Mouse (Mus musculus): Measurements from ENCODE around the gene Rpgrip1l.

The Rpgrip1l gene

DNA sequence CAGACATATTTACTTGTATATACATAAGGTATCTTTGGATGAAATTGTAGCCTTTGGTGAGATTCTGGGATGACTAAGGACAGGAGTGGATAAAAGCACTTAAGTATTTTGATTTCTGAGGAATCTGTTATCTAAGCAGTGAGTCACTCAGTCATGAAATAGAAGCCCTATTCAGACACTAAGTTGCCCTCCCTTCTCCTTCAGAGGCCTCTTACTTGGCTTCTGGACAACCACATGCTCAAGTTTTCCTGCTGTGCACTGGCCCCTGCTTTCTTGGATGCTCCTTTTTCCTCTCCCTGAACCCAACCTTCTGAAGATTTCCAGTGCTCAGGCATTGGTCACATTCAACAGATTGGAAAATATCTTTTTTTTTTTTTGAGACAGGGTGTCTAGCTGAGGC is 48.5 kb downstream of the Rpgrip1l start:
- DNase-seq: no peak

DNA sequence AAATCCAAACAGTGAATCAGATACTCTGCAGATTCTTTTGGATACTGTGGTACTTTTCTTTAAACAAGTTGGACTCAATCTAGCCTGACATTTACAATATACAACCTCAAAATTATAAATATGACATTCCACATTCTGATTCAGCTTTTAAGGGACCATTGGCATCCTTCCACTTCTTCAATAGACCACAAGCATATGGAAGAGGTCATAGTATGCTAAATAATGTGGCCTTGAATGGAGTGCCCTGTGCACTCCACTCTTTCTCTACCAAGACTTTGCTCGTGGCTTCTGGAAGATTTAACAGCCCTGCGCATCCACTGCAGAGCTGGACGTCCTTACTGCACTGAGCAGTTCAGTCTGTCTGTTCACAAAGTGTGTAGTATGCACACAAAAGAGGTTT is 49.1 kb downstream of the Rpgrip1l start:
- DNase-seq: no peak

DNA sequence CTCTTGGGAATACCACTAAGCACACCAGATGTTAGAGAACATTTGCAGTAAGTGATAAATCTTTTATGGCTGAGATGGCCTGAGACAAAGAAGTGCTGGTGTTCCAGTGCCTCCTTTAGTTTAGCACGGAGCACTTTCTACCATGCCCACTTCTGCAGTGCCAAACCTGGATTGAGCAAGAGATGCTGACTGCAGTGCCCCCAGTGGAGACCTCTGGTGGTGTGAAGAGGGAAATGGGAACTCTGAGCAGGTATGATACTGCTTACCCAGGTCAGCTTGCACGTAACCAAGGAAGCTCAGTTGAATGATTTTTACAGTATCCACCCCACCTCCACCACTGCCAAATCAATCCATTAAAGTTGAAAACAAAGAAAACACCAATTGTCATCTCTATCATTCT is 51.5 kb downstream of the Rpgrip1l start:
- peak; percentile 18 for DNase-seq

- no peak for DNase-seq
Observed at GRCm38 (mm10) chr8:91250966-91251365, 62.1 kb downstream of the Rpgrip1l start.

GRCm38 (mm10) chr8:91249758-91250466 is 63.1 kb downstream of the Rpgrip1l start:
- DNase-seq: no peak

DNA sequence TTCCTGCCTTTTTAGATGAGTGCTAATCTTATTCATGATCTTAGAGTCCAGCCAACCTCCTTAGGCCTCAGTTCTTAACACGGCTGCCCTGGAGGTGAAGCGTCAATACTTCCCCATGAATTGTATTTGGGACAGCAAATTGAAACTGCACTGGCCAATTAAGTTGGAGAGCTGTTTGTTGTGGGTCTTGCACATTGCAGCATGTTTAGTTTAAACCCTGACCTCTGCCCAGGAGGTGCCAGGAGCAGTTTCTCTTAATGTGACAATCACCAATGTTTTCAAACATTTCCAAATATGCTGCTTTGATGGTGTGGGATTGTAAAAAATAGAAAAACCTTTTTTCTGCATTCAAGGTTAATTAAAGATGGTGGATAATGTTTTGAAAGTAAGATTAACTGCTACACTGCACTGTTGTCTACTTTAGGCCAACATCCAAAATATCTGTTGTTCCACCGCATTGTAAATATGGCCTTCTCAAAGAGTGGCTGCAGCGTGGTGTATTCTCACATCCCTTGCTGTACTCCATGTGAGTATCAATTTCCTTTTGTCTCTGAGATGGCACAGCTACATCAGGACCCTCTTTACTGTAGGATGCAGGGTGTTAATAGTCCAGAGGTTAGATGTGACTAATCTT is 67.1 kb downstream of the Rpgrip1l start:
- DNase-seq: peak; percentile 54

- DNase-seq: no peak
Observed at GRCm38 (mm10) chr8:91242721-91243120, 70.3 kb downstream of the Rpgrip1l start.

DNA sequence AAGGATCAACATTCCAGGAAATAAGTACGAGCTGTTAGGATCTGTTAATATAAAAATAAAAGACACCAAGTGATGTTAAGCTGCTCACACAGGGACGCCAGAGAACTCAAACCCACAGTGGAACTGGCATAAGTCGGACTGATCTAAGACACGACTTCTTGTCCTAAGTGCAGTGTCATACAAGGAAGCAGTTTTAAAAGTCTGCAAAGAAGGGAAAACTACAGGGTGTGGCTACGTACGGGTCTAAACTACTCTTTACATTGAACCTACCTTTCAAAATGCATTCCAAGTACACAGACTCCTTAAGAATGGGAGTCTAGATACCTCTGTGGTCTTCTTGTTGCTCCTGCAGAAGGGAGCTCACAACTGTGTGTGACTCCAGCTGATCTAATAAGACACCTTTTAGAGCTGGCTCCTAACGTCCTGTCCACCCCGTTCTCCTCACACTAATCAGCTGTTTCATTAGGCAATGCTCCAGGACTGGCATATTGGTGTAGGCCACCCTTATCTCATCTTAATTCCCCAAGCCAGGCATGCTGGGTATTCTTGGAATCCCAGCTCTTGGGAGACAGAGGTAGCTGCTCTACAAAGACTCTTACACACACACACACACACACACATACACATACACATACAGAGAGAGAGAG is 71.1 kb downstream of the Rpgrip1l start:
- DNase-seq: peak; percentile 10

- no peak for DNase-seq
Observed at GRCm38 (mm10) chr8:91241371-91241770, 71.7 kb downstream of the Rpgrip1l start.

- no peak for DNase-seq
Observed at GRCm38 (mm10) chr8:91237191-91237590, 75.9 kb downstream of the Rpgrip1l start.

DNA sequence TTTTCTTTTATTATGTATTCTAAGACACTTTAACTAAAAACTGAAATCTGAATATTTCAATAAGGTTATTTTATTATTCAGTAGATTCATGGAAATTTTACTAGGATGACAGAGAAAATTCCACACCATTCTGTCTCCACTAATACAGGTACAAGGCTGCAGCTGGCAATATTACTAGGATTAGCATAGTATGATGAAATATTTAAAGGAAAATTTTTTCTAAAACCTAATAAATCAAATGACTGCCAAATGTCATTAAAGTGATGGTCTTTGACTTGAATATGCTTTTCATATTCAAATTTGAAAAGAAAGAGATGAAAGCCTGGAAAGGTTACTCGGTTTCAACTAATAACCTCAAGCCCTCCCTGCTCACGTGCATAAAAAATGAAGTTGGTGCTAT is 79.0 kb downstream of the Rpgrip1l start:
- DNase-seq: no peak

DNA sequence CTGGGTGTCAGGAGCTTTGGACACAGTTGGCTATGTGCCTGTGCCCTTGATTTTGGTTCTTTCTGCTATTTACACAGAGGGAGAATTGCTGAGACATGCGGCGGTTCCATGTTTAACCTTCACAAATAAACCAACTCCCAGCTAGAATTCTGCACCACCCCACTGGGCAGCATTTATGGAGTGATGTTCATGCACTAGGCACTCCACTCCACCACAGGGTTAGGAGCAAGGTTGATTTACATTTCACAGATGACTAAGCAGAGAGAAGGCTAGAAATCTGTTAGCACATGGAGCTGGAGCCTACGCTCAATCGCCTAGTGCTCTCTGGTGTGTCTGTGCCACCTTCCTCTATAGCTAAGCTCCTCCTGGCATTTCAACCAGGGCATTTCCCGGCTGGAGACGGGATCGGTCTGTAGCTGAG is 85.6 kb downstream of the Rpgrip1l start:
- DNase-seq: no peak

DNA sequence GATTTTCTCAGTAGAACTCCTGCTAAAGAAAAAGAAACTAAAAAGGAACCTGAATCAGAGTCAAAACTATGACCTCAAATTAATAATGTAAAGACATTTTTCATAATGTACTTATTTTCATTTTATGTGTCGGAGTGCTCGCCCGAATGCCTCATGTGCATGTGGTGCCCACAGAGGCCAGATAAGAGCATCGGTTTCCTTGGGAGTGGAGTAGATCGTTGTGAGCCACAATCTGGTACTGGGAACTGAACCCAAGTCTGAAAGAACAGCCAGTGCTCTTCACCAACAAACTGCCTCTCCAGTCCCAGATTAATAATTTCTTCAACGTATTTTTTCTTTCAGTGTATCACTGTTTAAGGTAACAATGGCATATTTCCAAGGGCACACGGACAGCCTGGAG is 88.8 kb downstream of the Rpgrip1l start:
- no peak for DNase-seq

DNA sequence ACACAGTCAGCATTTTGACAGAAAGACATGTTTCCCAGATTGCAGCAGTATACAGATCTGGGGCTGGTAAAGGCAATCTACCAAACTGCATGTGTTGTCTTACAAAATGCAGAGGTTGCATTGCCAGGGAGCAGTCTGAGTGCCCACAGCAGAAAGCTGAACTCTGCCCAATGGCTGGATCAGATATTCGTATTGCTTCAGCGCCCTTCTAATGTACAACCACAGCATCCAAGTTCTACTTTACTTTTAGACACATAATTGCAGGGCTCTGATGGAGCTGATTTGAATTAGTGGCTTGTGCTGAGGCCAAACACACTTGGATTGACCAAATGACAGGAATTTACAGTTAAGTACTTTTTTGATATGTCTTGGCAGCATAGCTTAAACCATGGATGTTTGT is 91.2 kb downstream of the Rpgrip1l start:
- DNase-seq: no peak

- DNase-seq: no peak
Observed at GRCm38 (mm10) chr8:91218271-91218670, 94.8 kb downstream of the Rpgrip1l start.

GRCm38 (mm10) chr8:91217062-91217905 is 95.8 kb downstream of the Rpgrip1l start:
- no peak for DNase-seq

DNA sequence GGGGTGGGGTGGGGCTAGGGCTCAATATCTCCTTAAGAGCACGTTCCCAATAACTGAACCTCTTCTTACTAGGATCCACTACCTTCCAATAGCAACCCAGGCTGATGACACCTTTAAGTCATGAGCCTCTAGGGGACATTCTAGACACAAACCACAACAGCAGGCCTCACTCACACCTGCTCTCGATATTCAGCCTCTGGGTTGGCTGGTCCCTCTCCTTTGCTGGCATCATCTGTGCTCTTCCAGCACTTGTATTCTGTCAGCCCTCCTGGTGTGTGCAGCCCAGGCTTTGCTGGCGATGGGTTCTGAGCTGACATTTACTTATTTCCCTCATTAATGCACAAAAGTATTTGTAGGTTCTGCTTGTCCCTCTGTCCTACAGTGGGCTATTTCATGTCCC is 98.8 kb downstream of the Rpgrip1l start:
- no peak for DNase-seq

DNA sequence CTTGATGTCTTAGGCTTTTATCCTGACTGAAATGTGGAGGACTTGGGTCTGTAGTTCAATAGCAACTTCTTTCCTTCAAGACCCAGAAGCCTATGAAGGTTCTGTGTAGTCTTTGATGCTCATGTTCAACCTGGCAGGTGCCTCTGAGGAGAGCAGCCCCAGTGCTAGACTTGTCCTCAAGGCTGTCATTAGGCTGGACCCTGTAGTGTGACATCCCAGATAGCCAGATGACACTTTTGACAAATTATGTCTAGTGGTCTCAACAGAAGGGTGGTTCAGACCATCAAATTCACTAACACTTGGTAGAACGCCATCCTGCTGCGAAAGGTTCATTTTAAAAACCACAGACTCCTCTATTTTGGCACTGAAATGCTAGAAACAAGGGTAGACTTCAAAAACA is 100.1 kb downstream of the Rpgrip1l start:
- no peak for DNase-seq

GRCm38 (mm10) chr8:91209658-91210057 is 103.4 kb downstream of the Rpgrip1l start:
- DNase-seq: peak; percentile 11

GRCm38 (mm10) chr8:91207676-91208075 is 105.4 kb downstream of the Rpgrip1l start:
- DNase-seq: no peak

- no peak for DNase-seq
Observed at GRCm38 (mm10) chr8:91205897-91206296, 107.2 kb downstream of the Rpgrip1l start.

- no peak for DNase-seq
Observed at GRCm38 (mm10) chr8:91201184-91201583, 111.9 kb downstream of the Rpgrip1l start.

DNA sequence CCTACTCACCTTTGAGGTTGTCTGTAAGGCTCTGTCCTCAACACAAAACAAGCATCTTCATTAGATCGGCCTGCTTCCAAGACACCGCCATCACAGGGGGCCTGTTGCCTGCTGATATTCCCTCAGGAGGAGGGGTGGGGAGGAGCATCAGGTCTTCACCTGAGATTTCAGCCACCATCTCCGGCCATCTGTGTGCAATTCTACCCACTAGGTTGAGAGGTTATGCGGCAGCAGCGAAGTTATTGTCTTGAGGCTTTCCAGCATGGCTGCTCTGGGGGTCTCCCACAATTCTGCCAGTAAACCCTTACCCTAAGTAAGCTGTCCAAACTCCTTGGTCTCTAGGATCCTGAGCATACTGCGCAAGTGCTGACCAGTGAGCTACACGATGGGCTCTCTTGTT is 113.2 kb downstream of the Rpgrip1l start, which contains the start of gene Aktip:
Gene Aktip (minus strand): TSS at position 101 of the 400 bp plus-strand sequence.
- no peak for DNase-seq

All from lung, postnatal 36 days (tissue).